Mouse (Mus musculus) kidney, adult 2 months (tissue): ENCODE data around the gene Aadat. TPM values are rescaled to one million over a fixed set of nuclear protein-coding genes. Genes with fewer than 3 reads are reported as not detected.
A peak's percentile ranks its signal among the peaks of the same experiment; 100 is the strongest.
"Not testable (repeated sequence)": the region's sequence is repeated elsewhere in the genome, so short reads cannot be mapped to it uniquely, and the experiment has no call there.

Experiments
- DNase-seq: peaks from one replicate; pipeline ENCODE4 v3.0.0; 2021
- H3K27ac ChIP-seq: fragments of 200-500 bp; 2 replicates; pipeline ENCODE4 v1.5.1; 2012; ENCODE audit warnings: low read depth, low read length, control low read depth, inconsistent platforms; ENCODE audit not compliant: insufficient read depth
- H3K27me3 ChIP-seq: fragments of 200-500 bp; replicated peaks from 2 replicates; pipeline ENCODE4 v1.6.1; 2012; ENCODE audit warnings: mild to moderate bottlenecking, moderate library complexity, low read length, inconsistent platforms; ENCODE audit not compliant: control insufficient read depth, insufficient read depth
- H3K36me3 ChIP-seq: fragments of 200-500 bp; 2 replicates; pipeline ENCODE4 v1.6.1; 2012; ENCODE audit warnings: mild to moderate bottlenecking, moderate library complexity, low read length, inconsistent platforms; ENCODE audit not compliant: control insufficient read depth, insufficient read depth
- H3K4me1 ChIP-seq: fragments of 200-500 bp; 2 replicates; pipeline ENCODE4 v1.6.1; 2011; ENCODE audit warnings: low read length; ENCODE audit not compliant: control insufficient read depth, insufficient read depth
- H3K4me3 ChIP-seq: fragments of 200-500 bp; 2 replicates; pipeline ENCODE4 v1.5.1; 2011; ENCODE audit warnings: mild to moderate bottlenecking, low read depth, low read length, control low read depth; ENCODE audit not compliant: insufficient read depth
- CTCF ChIP-seq: fragments of 200-500 bp; conservative IDR thresholded peaks from 2 replicates; pipeline ENCODE4 v1.5.1; 2011; ENCODE audit warnings: low read depth, mild to moderate bottlenecking, control low read depth, low read length, moderate library complexity, mixed read lengths; ENCODE audit not compliant: insufficient read depth, insufficient read length
- POLR2A ChIP-seq: fragments of 200-500 bp; IDR thresholded peaks from one replicate; pipeline ENCODE4 v1.6.1; 2011; ENCODE audit warnings: low read depth, low read length, control low read depth
- WGBS: fragments of 180-500 bp; shearing (Covaris S2); methylation state at CpG from one replicate; pipeline ENCODE4 v1.1.7; 2018; 5-methylcytosine and 5-hydroxymethylcytosine counted together
- polyA plus RNA-seq: library from polyadenylated mRNA; depleted of rRNA; stranded (reverse); fragments of >200 nt; gene quantifications from 2 replicates; pipeline ENCODE4 v1.2.3, GENCODE M21; 2012

The Aadat gene
- polyA plus RNA-seq, 1 experiment: 1,887 TPM

GRCm38 (mm10) chr8:60503098-60503497, 2.6 kb upstream of the Aadat start, which contains the start of gene Gm10283:
Gene Gm10283 (minus strand): TSS chr8:60503198.
- DNase-seq: no peak
- Histone ChIP-seq H3K27ac (no peak within 1 kb of the TSS), H3K4me1 (peaks cover 4% of the 10 kb centered on the region; the same call in 1 of the 2 replicates), H3K4me3 (no peak within 1 kb of the TSS), H3K36me3 (no peaks in the 10 kb centered on the region), H3K27me3 (no peaks in the 10 kb centered on the region)
- WGBS: 14% methylated on average over 2 of the region's 2 CpGs
- TF ChIP-seq CTCF (no peak), POLR2A (no peak)

DNA sequence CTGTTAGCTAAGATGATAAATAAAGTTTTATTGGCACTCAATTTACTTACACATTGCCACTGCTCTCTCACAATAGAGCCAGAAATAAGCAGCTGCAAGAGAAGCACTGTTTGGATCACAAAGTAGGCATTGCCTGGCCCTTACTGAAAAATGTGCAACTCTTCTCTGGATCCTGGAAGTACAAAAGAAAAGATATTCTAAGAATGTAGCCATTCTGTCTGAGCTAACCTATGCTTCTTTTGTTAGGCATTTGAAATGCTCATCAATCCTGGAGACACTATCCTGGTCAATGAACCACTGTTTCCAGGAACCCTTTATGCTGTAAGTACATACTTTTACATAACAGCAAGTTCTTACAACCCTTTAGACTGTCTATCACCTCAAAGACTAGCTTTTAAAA, 12.6 kb downstream of the Aadat start:
- Histone ChIP-seq H3K27ac (no peak overlapping the region), H3K4me1 (no peaks in the 10 kb centered on the region), H3K36me3 (no peaks in the 10 kb centered on the region), H3K4me3 (no peak overlapping the region), H3K27me3 (no peaks in the 10 kb centered on the region)
- DNase-seq: no peak
- TF ChIP-seq CTCF (no peak), POLR2A (no peak)

DNA sequence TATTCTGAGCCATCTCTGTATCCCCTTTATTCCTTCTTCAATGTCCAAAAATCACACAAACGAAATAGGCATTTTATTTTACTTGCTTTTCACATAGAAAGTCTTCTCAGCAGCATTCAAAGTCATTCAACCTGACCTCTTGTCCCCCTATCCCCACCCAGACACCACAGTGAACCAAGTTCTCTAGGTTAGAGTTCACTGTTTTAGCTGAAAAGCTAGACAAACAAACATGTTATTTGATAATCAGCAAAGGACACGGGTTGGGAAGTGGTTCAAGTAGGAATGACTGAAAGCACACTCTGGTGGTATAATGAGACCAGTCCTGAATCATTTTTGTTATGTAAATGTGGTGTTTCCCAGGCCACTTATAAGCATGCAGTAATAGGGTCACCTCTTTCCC, 29.2 kb downstream of the Aadat start:
- no peaks in the 10 kb centered on the region for H3K27me3 ChIP-seq
- no peaks in the 10 kb centered on the region for H3K36me3 ChIP-seq
- no peak overlapping the region for H3K27ac ChIP-seq
- DNase-seq: peak; percentile 21
- TF ChIP-seq CTCF: no peak
- TF ChIP-seq POLR2A: no peak
- no peak overlapping the region for H3K4me3 ChIP-seq
- no peaks in the 10 kb centered on the region for H3K4me1 ChIP-seq
- 55% methylated on average over 2 of the region's 2 CpGs for WGBS

DNA sequence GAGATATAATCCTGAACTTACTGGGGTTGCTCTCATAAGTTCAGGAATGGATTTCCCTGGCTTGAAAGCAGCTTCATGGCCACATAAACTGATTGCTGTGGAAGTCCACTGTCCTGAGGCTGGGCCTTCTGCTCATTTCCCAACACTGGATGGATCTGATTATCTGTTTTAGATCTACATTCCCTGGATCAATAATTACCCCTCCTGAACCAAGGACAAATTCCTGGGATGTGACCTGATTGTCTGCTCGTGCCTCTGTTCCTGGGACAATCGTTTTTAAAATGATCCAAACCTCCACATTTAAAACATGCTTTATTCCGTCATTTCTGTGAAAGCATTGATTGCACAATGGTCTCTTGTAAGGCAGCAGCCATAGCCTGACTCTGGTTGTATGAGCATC, 61.1 kb downstream of the Aadat start:
- H3K4me1 ChIP-seq: peaks cover 3% of the 10 kb centered on the region; the same call in 1 of the 2 replicates
- no peak for TF ChIP-seq CTCF
- TF ChIP-seq POLR2A: no peak
- no peaks in the 10 kb centered on the region for H3K27me3 ChIP-seq
- H3K4me3 ChIP-seq: no peak overlapping the region
- H3K36me3 ChIP-seq: no peaks in the 10 kb centered on the region
- peak overlapping the region; percentile 64; the same call in 1 of the 2 replicates for H3K27ac ChIP-seq
- DNase-seq: no peak
- 66% methylated on average over 3 of the region's 3 CpGs for whole genome bisulfite sequencing

GRCm38 (mm10) chr8:60577231-60577630, 71.5 kb downstream of the Aadat start:
- H3K27me3 ChIP-seq: no peaks in the 10 kb centered on the region
- peak; percentile 54 for DNase-seq
- 55% methylated on average over 1 of the region's 1 CpGs for WGBS
- peak overlapping the region; percentile 82 for H3K27ac ChIP-seq
- no peaks in the 10 kb centered on the region for H3K36me3 ChIP-seq
- H3K4me1 ChIP-seq: peaks cover 10% of the 10 kb centered on the region; the same call in 1 of the 2 replicates
- no peak for TF ChIP-seq POLR2A
- TF ChIP-seq CTCF: no peak
- no peak overlapping the region for H3K4me3 ChIP-seq

- WGBS: 76% methylated on average over 2 of the region's 2 CpGs
- TF ChIP-seq POLR2A: no peak
- TF ChIP-seq CTCF: no peak
- no peak overlapping the region for H3K27ac ChIP-seq
- H3K36me3 ChIP-seq: no peaks in the 10 kb centered on the region
- H3K27me3 ChIP-seq: no peaks in the 10 kb centered on the region
- DNase-seq: no peak
- no peak overlapping the region for H3K4me3 ChIP-seq
- peaks cover 7% of the 10 kb centered on the region; the same call in 1 of the 2 replicates for H3K4me1 ChIP-seq
Measured at GRCm38 (mm10) chr8:60583369-60583768, 77.6 kb downstream of the Aadat start.

GRCm38 (mm10) chr8:60591352-60592105, 85.8 kb downstream of the Aadat start:
- H3K27me3 ChIP-seq, H3K4me3 ChIP-seq, H3K36me3 ChIP-seq, DNase-seq, H3K4me1 ChIP-seq, H3K27ac ChIP-seq: not testable (repeated sequence)
- 90% methylated on average over 29 of the region's 29 CpGs for WGBS
